Mouse (Mus musculus) bone marrow, adult 2 months (tissue): ENCODE measurements around the gene Lsp1.

Experiments used
- CTCF ChIP-seq: fragments of 200-500 bp; IDR thresholded peaks from 2 replicates; pipeline ENCODE4 v1.5.1; 2011; ENCODE audit warnings: low read length, control low read depth; ENCODE audit not compliant: control insufficient read depth, insufficient read depth
- POLR2A ChIP-seq: fragments of 200-500 bp; IDR thresholded peaks from 2 replicates; pipeline ENCODE4 v1.6.1; 2011; ENCODE audit warnings: low read depth, mild to moderate bottlenecking, control low read depth, low read length, borderline replicate concordance; ENCODE audit not compliant: control insufficient read depth

DNA sequence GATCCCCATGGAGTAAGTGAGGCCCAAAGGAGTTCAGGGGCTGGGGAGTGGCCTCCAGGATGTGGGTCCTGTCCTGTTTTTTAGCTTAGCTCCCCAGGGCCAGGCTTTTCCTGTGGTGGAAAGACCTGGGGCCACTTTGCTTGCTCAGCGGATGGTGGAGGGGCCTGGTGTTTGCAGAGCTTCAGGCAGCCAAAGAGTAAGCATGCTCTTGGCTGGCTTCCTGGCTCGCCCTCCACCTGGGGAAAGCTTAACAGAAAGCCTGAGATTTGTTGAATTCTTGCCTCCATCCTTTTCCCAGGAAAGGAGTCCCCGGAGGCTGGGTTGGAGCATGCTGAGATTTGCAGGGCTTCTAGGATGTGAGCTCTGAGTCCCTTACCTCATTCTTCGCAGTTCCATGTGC, 74.5 kb downstream of the Lsp1 start:
- TF ChIP-seq POLR2A (no peak), CTCF (no peak)
